Mouse (Mus musculus) hindbrain, embryonic 13.5 days (tissue): Measurements from ENCODE around the gene Lrig1. TPM values are rescaled to one million over a fixed set of nuclear protein-coding genes. Genes with fewer than 3 reads are reported as not detected.
A peak's percentile ranks its signal among the peaks of the same experiment; 100 is the strongest.

Source experiments
- ATAC-seq: fragments of 200-750 bp; cut with Nextera tagmentation; 2 replicates; pipeline ENCODE4 v1.8.0; 2017; ENCODE audit warnings: moderate TSS enrichment; ENCODE audit not compliant: low FRiP score
- H3K27ac ChIP-seq: fragments of 300-500 bp; sonication (generic); 2 replicates; pipeline ENCODE4 v1.5.1; 2015; ENCODE audit warnings: inconsistent platforms, mild to moderate bottlenecking, moderate library complexity
- H3K27me3 ChIP-seq: fragments of 300-500 bp; sonication (generic); 2 replicates; pipeline ENCODE4 v1.6.1; 2015; ENCODE audit warnings: mild to moderate bottlenecking, inconsistent platforms
- H3K36me3 ChIP-seq: fragments of 300-500 bp; sonication (generic); 2 replicates; pipeline ENCODE4 v1.6.1; 2015; ENCODE audit warnings: mild to moderate bottlenecking, inconsistent platforms
- H3K4me1 ChIP-seq: fragments of 300-500 bp; sonication (generic); replicated peaks from 2 replicates; pipeline ENCODE4 v1.6.1; 2015; ENCODE audit warnings: inconsistent platforms
- H3K4me2 ChIP-seq: fragments of 300-500 bp; sonication (generic); 2 replicates; pipeline ENCODE4 v1.6.1; 2015; ENCODE audit warnings: inconsistent platforms, mild to moderate bottlenecking, moderate library complexity
- H3K4me3 ChIP-seq: fragments of 300-500 bp; sonication (generic); 2 replicates; pipeline ENCODE4 v1.5.1; 2015; ENCODE audit warnings: mild to moderate bottlenecking, inconsistent platforms
- H3K9ac ChIP-seq: fragments of 300-500 bp; sonication (generic); 2 replicates; pipeline ENCODE4 v1.6.1; 2015; ENCODE audit warnings: mild to moderate bottlenecking, inconsistent platforms
- H3K9me3 ChIP-seq: fragments of 300-500 bp; sonication (generic); 2 replicates; pipeline ENCODE4 v1.6.1; 2016; ENCODE audit warnings: inconsistent platforms
- WGBS: fragments of 180-500 bp; shearing (Covaris S2); methylation state at CpG from one replicate; pipeline ENCODE4 v1.1.7; 2015; 5-methylcytosine and 5-hydroxymethylcytosine counted together
- polyA plus RNA-seq: library from polyadenylated mRNA; unstranded; fragments of >200 nt; fragmentation: Nextera tagmentation; extraction: Ambion mirVana; gene quantifications from 2 replicates; pipeline ENCODE4 v1.2.1, GENCODE M21; 2015

Gene Lrig1
- 10.9 and 12.5 TPM in 2 replicates for polyA plus RNA-seq

GRCm38 (mm10) chr6:94700067-94700491, at the start of gene Lrig1:
Gene Lrig1 (minus strand): TSS chr6:94700158.
- WGBS: under 1% methylated on average over 38 of the region's 40 CpGs
- Histone ChIP-seq H3K4me1 (peaks cover 61% of the 10 kb centered on the region), H3K4me2 (peak within 1 kb of the TSS; percentile 92), H3K36me3 (no peaks in the 10 kb centered on the region), H3K4me3 (peak within 1 kb of the TSS; percentile 96), H3K9me3 (no peaks in the 10 kb centered on the region), H3K27me3 (0 out of 2 replicates have a peak, but pooled peaks cover 5% of the 10 kb centered on the region), H3K9ac (peak within 1 kb of the TSS; percentile 96), H3K27ac (peak within 1 kb of the TSS; percentile 94)
- ATAC-seq: peak; percentile 99

- Histone ChIP-seq H3K4me2 (no peak overlapping the region), H3K4me3 (no peak overlapping the region), H3K9me3 (no peaks in the 10 kb centered on the region), H3K4me1 (peaks cover 9% of the 10 kb centered on the region; the same call in 1 of the 2 replicates), H3K36me3 (no peaks in the 10 kb centered on the region), H3K9ac (no peak overlapping the region), H3K27ac (no peak overlapping the region), H3K27me3 (no peaks in the 10 kb centered on the region)
- WGBS: 72% methylated on average over 3 of the region's 3 CpGs
- no peak for ATAC-seq
Observed at GRCm38 (mm10) chr6:94749626-94750025, 49.7 kb upstream of the Lrig1 start.

GRCm38 (mm10) chr6:94748361-94748760, 48.4 kb upstream of the Lrig1 start:
- ATAC-seq: no peak
- H3K4me3 ChIP-seq: no peak overlapping the region
- no peaks in the 10 kb centered on the region for H3K36me3 ChIP-seq
- H3K27ac ChIP-seq: no peak overlapping the region
- no peaks in the 10 kb centered on the region for H3K27me3 ChIP-seq
- H3K9me3 ChIP-seq: no peaks in the 10 kb centered on the region
- H3K4me1 ChIP-seq: peaks cover 9% of the 10 kb centered on the region; the same call in 1 of the 2 replicates
- no peak overlapping the region for H3K9ac ChIP-seq
- no peak overlapping the region for H3K4me2 ChIP-seq
- 78% methylated on average over 7 of the region's 7 CpGs for WGBS

- ATAC-seq: no peak
- Histone ChIP-seq H3K27ac (no peak overlapping the region), H3K9me3 (no peaks in the 10 kb centered on the region), H3K9ac (no peak overlapping the region), H3K36me3 (no peaks in the 10 kb centered on the region), H3K4me2 (no peak overlapping the region), H3K27me3 (no peaks in the 10 kb centered on the region), H3K4me1 (no peaks in the 10 kb centered on the region), H3K4me3 (no peak overlapping the region)
- 87% methylated on average over 14 of the region's 14 CpGs for WGBS
Observed at GRCm38 (mm10) chr6:94740117-94740729, 40.3 kb upstream of the Lrig1 start.

GRCm38 (mm10) chr6:94738647-94739046, 38.7 kb upstream of the Lrig1 start:
- H3K27ac ChIP-seq: no peak overlapping the region
- no peaks in the 10 kb centered on the region for H3K4me1 ChIP-seq
- ATAC-seq: no peak
- no peaks in the 10 kb centered on the region for H3K27me3 ChIP-seq
- H3K9ac ChIP-seq: no peak overlapping the region
- no peaks in the 10 kb centered on the region for H3K36me3 ChIP-seq
- WGBS: 61% methylated on average over 3 of the region's 3 CpGs
- no peak overlapping the region for H3K4me3 ChIP-seq
- H3K9me3 ChIP-seq: no peaks in the 10 kb centered on the region
- H3K4me2 ChIP-seq: no peak overlapping the region

- ATAC-seq: no peak
- WGBS: 93% methylated on average over 5 of the region's 5 CpGs
Observed at GRCm38 (mm10) chr6:94733878-94734277, 33.9 kb upstream of the Lrig1 start.

GRCm38 (mm10) chr6:94729847-94730246, 29.9 kb upstream of the Lrig1 start:
- 59% methylated on average over 18 of the region's 18 CpGs for WGBS
- Histone ChIP-seq H3K9me3 (no peaks in the 10 kb centered on the region), H3K9ac (no peak overlapping the region), H3K27me3 (no peaks in the 10 kb centered on the region), H3K4me2 (peak overlapping the region; percentile 11; the same call in 1 of the 2 replicates), H3K4me1 (peaks cover 7% of the 10 kb centered on the region; the same call in 1 of the 2 replicates), H3K27ac (no peak overlapping the region), H3K36me3 (no peaks in the 10 kb centered on the region), H3K4me3 (no peak overlapping the region)
- no peak for ATAC-seq

More at GRCm38 (mm10) chr6:94733878-94734277, 33.9 kb upstream of the Lrig1 start:
- Histone ChIP-seq H3K4me2 (no peak overlapping the region), H3K4me3 (no peak overlapping the region), H3K27me3 (no peaks in the 10 kb centered on the region), H3K4me1 (peaks cover 7% of the 10 kb centered on the region; the same call in 1 of the 2 replicates), H3K36me3 (no peaks in the 10 kb centered on the region), H3K9ac (no peak overlapping the region), H3K27ac (no peak overlapping the region), H3K9me3 (no peaks in the 10 kb centered on the region)

- Histone ChIP-seq H3K4me1 (peaks cover 7% of the 10 kb centered on the region; the same call in 1 of the 2 replicates), H3K4me3 (no peak overlapping the region), H3K27me3 (no peaks in the 10 kb centered on the region), H3K9ac (no peak overlapping the region), H3K9me3 (no peaks in the 10 kb centered on the region), H3K27ac (no peak overlapping the region), H3K36me3 (no peaks in the 10 kb centered on the region), H3K4me2 (no peak overlapping the region)
- ATAC-seq: no peak
- WGBS: 46% methylated on average over 3 of the region's 3 CpGs
Observed at GRCm38 (mm10) chr6:94729132-94729531, 29.2 kb upstream of the Lrig1 start.

GRCm38 (mm10) chr6:94724612-94725011, 24.7 kb upstream of the Lrig1 start:
- H3K4me2 ChIP-seq: no peak overlapping the region
- no peak overlapping the region for H3K9ac ChIP-seq
- H3K9me3 ChIP-seq: no peaks in the 10 kb centered on the region
- no peak for ATAC-seq
- H3K36me3 ChIP-seq: no peaks in the 10 kb centered on the region
- H3K27ac ChIP-seq: no peak overlapping the region
- no peaks in the 10 kb centered on the region for H3K27me3 ChIP-seq
- 94% methylated on average over 1 of the region's 1 CpGs for WGBS
- H3K4me3 ChIP-seq: no peak overlapping the region
- peaks cover 1% of the 10 kb centered on the region; the same call in 1 of the 2 replicates for H3K4me1 ChIP-seq

GRCm38 (mm10) chr6:94718607-94719346, 18.8 kb upstream of the Lrig1 start:
- Histone ChIP-seq H3K36me3 (no peaks in the 10 kb centered on the region), H3K9ac (no peak overlapping the region), H3K4me1 (no peaks in the 10 kb centered on the region; the same call in 1 of the 2 replicates), H3K27me3 (no peaks in the 10 kb centered on the region), H3K27ac (no peak overlapping the region), H3K4me2 (no peak overlapping the region), H3K9me3 (no peaks in the 10 kb centered on the region), H3K4me3 (no peak overlapping the region)
- no peak for ATAC-seq
- 93% methylated on average over 15 of the region's 15 CpGs for WGBS

- peak; percentile 72 for ATAC-seq
- H3K4me2 ChIP-seq: no peak overlapping the region
- 64% methylated on average over 7 of the region's 7 CpGs for WGBS
Observed at GRCm38 (mm10) chr6:94717705-94718489, 17.9 kb upstream of the Lrig1 start.

GRCm38 (mm10) chr6:94715645-94715940, 15.6 kb upstream of the Lrig1 start:
- Histone ChIP-seq H3K27ac (no peak overlapping the region), H3K9ac (no peak overlapping the region), H3K27me3 (no peaks in the 10 kb centered on the region), H3K4me2 (no peak overlapping the region), H3K4me3 (no peak overlapping the region), H3K36me3 (no peaks in the 10 kb centered on the region), H3K9me3 (no peaks in the 10 kb centered on the region), H3K4me1 (no peaks in the 10 kb centered on the region; the same call in 1 of the 2 replicates)
- WGBS: 43% methylated on average over 4 of the region's 4 CpGs
- no peak for ATAC-seq

More at GRCm38 (mm10) chr6:94717705-94718489, 17.9 kb upstream of the Lrig1 start:
- H3K27me3 ChIP-seq: no peaks in the 10 kb centered on the region
- no peak overlapping the region for H3K4me3 ChIP-seq
- H3K9ac ChIP-seq: no peak overlapping the region
- H3K27ac ChIP-seq: no peak overlapping the region
- no peaks in the 10 kb centered on the region; the same call in 1 of the 2 replicates for H3K4me1 ChIP-seq
- no peaks in the 10 kb centered on the region for H3K36me3 ChIP-seq
- H3K9me3 ChIP-seq: no peaks in the 10 kb centered on the region
